Mouse (Mus musculus): Measurements from ENCODE around the gene Apmap. TPM values are rescaled to one million over a fixed set of nuclear protein-coding genes. Genes with fewer than 3 reads are reported as not detected.
A peak's percentile ranks its signal among the peaks of the same experiment; 100 is the strongest.

Gene Apmap
- 37.1 and 40.2 TPM in 2 replicates for polyA plus RNA-seq (2015; fragmentation: Nextera tagmentation; extraction: Ambion mirVana)

DNA sequence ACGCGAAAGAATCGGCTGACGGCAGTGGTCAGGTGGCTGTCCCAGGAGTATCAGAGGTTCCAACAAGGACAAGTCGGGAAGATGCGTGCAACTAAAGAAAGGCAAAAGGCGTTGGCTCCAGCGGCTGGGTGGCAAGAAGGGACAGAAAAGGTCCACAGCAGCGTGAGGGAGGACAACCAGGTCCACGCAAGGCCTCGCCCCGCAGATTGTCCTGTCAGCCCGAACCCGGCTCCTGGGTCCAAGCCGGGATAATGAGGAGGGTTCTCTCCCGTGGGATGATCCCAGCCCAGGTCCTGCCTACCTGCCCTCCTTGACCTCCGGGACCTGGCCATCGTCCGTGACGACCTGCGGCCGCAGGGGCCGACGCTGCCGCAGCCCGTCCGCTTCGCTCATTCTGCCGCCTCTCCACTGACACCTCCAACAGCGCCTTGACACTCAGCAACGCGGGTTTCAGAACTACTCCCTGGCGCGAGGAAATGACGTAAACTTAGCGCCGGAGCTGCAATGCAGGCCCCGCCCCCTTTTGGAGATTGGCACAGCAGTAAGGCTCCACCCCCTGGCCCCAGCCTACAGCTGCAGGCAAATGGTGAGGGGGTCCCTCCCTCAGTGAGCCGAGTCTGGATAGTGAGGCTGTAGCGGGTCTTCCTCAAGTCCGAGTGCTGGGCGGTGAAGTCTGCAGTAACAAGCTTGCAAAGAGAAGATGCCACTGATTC is at the start of gene Apmap:
TSS of gene Apmap (minus strand) at position 481 of the 713 bp plus-strand sequence.
- peak within 1 kb of the TSS; percentile 40; the same call in 1 of the 2 replicates for H3K27ac ChIP-seq
- H3K4me1 ChIP-seq: peaks cover 15% of the 10 kb centered on the region
- H3K36me3 ChIP-seq (ENCODE audit: poor library complexity, severe bottlenecking): no peaks in the 10 kb centered on the region
- ATAC-seq: peak; percentile 98
- H3K9ac ChIP-seq: peak within 1 kb of the TSS; percentile 82
- H3K4me3 ChIP-seq: peak within 1 kb of the TSS; percentile 89
- H3K27me3 ChIP-seq: no peaks in the 10 kb centered on the region
- H3K9me3 ChIP-seq (replicated peaks): no peaks in the 10 kb centered on the region
- peak within 1 kb of the TSS; percentile 82 for H3K4me2 ChIP-seq
- WGBS: 0% methylated on average over 41 of the region's 42 CpGs

- WGBS: 25% methylated on average over 8 of the region's 8 CpGs
- Histone ChIP-seq H3K4me3 (no peak overlapping the region), H3K9ac (no peak overlapping the region), H3K4me2 (no peak overlapping the region), H3K4me1 (peaks cover 35% of the 10 kb centered on the region), H3K27ac (peak overlapping the region; percentile 73), H3K36me3 (ENCODE audit: poor library complexity, severe bottlenecking) (peaks cover 36% of the 10 kb centered on the region), H3K9me3 (replicated peaks) (no peaks in the 10 kb centered on the region), H3K27me3 (no peaks in the 10 kb centered on the region)
- ATAC-seq: peak; percentile 84
Observed at GRCm38 (mm10) chr2:150656975-150657768, 48.8 kb upstream of the Apmap start.

DNA sequence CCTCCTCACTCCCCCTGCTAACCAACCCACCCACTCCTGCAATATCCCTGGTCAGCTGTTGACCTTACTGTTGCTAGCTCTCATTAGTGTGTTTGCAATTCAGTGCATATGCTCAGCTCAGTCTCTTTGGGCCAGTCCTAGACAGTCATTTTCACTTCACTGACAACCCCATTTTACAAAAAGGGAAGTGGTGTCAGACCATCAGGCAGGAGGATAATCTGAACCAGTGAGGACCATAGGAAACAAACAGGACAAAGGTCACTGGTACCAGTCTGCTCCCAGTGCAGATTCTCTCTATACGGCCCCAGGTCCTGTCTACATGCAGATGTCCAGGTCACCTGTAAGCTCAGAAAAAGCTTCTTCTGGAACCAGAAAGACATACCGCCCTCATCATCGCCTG is 47.7 kb upstream of the Apmap start:
- no peaks in the 10 kb centered on the region for H3K27me3 ChIP-seq

DNA sequence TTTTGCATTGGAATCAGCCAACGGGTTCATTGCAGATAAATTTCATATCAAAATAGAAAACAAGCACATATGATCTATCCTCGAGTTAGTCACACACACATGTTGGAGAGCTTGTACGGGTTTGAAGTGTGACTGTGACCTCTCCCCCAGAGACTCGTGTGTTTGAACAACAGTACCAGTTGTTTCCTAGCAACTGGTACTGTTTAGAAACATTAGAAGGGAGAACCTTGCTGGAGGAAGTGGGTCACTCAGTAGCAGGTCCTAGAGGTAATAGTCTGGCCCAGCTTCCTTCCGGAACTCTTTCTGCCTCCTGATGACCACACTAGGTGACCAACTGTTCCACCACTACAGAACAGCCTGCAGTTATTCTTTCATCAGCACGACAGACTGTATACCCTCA is 46.9 kb upstream of the Apmap start:
- H3K4me2 ChIP-seq: no peak overlapping the region
- H3K36me3 ChIP-seq (ENCODE audit: poor library complexity, severe bottlenecking): peaks cover 36% of the 10 kb centered on the region
- H3K9me3 ChIP-seq (replicated peaks): no peaks in the 10 kb centered on the region
- H3K9ac ChIP-seq: no peak overlapping the region
- no peak overlapping the region for H3K4me3 ChIP-seq
- ATAC-seq: no peak
- H3K4me1 ChIP-seq: peaks cover 31% of the 10 kb centered on the region
- H3K27me3 ChIP-seq: no peaks in the 10 kb centered on the region
- WGBS: 81% methylated on average over 6 of the region's 6 CpGs
- H3K27ac ChIP-seq: no peak overlapping the region

More for the DNA sequence above, 47.7 kb upstream of the Apmap start:
- Histone ChIP-seq H3K9me3 (replicated peaks) (no peaks in the 10 kb centered on the region), H3K4me2 (no peak overlapping the region), H3K4me3 (no peak overlapping the region), H3K9ac (no peak overlapping the region), H3K4me1 (peaks cover 31% of the 10 kb centered on the region), H3K27ac (peak overlapping the region; percentile 73; the same call in 1 of the 2 replicates), H3K36me3 (ENCODE audit: poor library complexity, severe bottlenecking) (peaks cover 36% of the 10 kb centered on the region)
- no peak for ATAC-seq
- WGBS: 94% methylated on average over 3 of the region's 3 CpGs

GRCm38 (mm10) chr2:150654814-150655213 is 46.4 kb upstream of the Apmap start:
- Histone ChIP-seq H3K36me3 (ENCODE audit: poor library complexity, severe bottlenecking) (peaks cover 36% of the 10 kb centered on the region), H3K4me1 (peaks cover 35% of the 10 kb centered on the region), H3K4me3 (no peak overlapping the region), H3K9me3 (replicated peaks) (no peaks in the 10 kb centered on the region), H3K9ac (no peak overlapping the region), H3K27ac (no peak overlapping the region), H3K27me3 (no peaks in the 10 kb centered on the region), H3K4me2 (no peak overlapping the region)
- WGBS: 95% methylated on average over 2 of the region's 2 CpGs
- ATAC-seq: no peak

- no peaks in the 10 kb centered on the region for H3K27me3 ChIP-seq
- WGBS: 70% methylated on average over 9 of the region's 9 CpGs
- H3K9ac ChIP-seq: no peak overlapping the region
- no peaks in the 10 kb centered on the region for H3K9me3 ChIP-seq (replicated peaks)
- no peak for ATAC-seq
- no peak overlapping the region for H3K4me3 ChIP-seq
- H3K4me1 ChIP-seq: peaks cover 54% of the 10 kb centered on the region
- no peak overlapping the region for H3K4me2 ChIP-seq
- peaks cover 14% of the 10 kb centered on the region for H3K36me3 ChIP-seq (ENCODE audit: poor library complexity, severe bottlenecking)
- no peak overlapping the region for H3K27ac ChIP-seq
Observed at GRCm38 (mm10) chr2:150651366-150651765, 43.0 kb upstream of the Apmap start.

DNA sequence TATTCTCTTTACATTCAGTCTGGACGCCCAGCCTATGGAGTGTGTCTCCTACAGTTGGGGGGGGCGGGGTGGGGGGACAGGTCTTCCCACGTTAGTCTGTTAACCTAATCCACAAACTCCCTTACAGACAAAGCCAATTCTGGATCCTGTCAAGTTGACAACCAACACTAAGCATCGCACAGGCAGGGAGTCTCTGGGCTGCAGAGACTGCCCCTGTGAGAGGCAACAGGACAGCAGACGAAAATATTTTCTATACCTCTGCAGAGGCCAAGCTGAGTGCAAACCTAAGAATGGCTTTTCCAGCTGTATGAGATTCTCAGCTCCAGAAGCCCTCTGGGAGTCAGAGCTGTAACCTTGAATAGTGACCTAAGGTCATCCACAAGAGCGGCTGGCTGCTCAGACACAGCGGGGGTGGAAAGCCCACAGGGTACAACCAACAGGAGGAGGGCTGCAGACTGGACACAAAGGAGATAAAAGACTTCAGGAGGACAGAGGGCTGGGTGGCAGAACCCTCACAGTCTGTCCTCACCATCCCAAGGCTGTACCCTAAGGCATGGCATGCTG is 42.2 kb upstream of the Apmap start:
- peaks cover 13% of the 10 kb centered on the region for H3K36me3 ChIP-seq (ENCODE audit: poor library complexity, severe bottlenecking)
- no peak overlapping the region; the same call in 1 of the 2 replicates for H3K9ac ChIP-seq
- peaks cover 59% of the 10 kb centered on the region for H3K4me1 ChIP-seq
- H3K4me2 ChIP-seq: no peak overlapping the region
- no peaks in the 10 kb centered on the region for H3K9me3 ChIP-seq (replicated peaks)
- H3K27ac ChIP-seq: 0 out of 2 replicates have a peak overlapping the region, but pooled peaks have one; percentile 3
- no peaks in the 10 kb centered on the region for H3K27me3 ChIP-seq
- no peak overlapping the region for H3K4me3 ChIP-seq
- WGBS: 13% methylated on average over 7 of the region's 7 CpGs
- no peak; the same call in 1 of the 2 replicates for ATAC-seq

- Histone ChIP-seq H3K27me3 (no peaks in the 10 kb centered on the region), H3K36me3 (ENCODE audit: poor library complexity, severe bottlenecking) (no peaks in the 10 kb centered on the region), H3K4me2 (no peak overlapping the region), H3K4me1 (peaks cover 69% of the 10 kb centered on the region), H3K27ac (peak overlapping the region; percentile 68), H3K9ac (no peak overlapping the region), H3K9me3 (replicated peaks) (no peaks in the 10 kb centered on the region), H3K4me3 (no peak overlapping the region)
- 58% methylated on average over 13 of the region's 13 CpGs for WGBS
- no peak for ATAC-seq
Observed at GRCm38 (mm10) chr2:150648300-150648895, 40.0 kb upstream of the Apmap start.

- ATAC-seq: no peak
- H3K27me3 ChIP-seq: no peaks in the 10 kb centered on the region
- 55% methylated on average over 14 of the region's 14 CpGs for WGBS
- peaks cover under 1% of the 10 kb centered on the region; the same call in 1 of the 2 replicates for H3K36me3 ChIP-seq (ENCODE audit: poor library complexity, severe bottlenecking)
- H3K4me2 ChIP-seq: no peak overlapping the region
- H3K9ac ChIP-seq: no peak overlapping the region
- peak overlapping the region; percentile 68 for H3K27ac ChIP-seq
- H3K9me3 ChIP-seq (replicated peaks): no peaks in the 10 kb centered on the region
- H3K4me3 ChIP-seq: no peak overlapping the region
- peaks cover 75% of the 10 kb centered on the region for H3K4me1 ChIP-seq
Observed at GRCm38 (mm10) chr2:150647681-150648299, 39.4 kb upstream of the Apmap start.

- Histone ChIP-seq H3K9ac (no peak overlapping the region), H3K27ac (peak overlapping the region; percentile 96; the same call in 1 of the 2 replicates), H3K27me3 (no peaks in the 10 kb centered on the region), H3K4me2 (no peak overlapping the region), H3K4me1 (peaks cover 83% of the 10 kb centered on the region), H3K4me3 (no peak overlapping the region), H3K36me3 (ENCODE audit: poor library complexity, severe bottlenecking) (peaks cover 12% of the 10 kb centered on the region), H3K9me3 (replicated peaks) (no peaks in the 10 kb centered on the region)
- no peak for ATAC-seq
- WGBS: 91% methylated on average over 8 of the region's 8 CpGs
Observed at GRCm38 (mm10) chr2:150646411-150647121, 38.2 kb upstream of the Apmap start.

GRCm38 (mm10) chr2:150645225-150645624 is 36.9 kb upstream of the Apmap start:
- H3K27me3 ChIP-seq: no peaks in the 10 kb centered on the region
- H3K4me1 ChIP-seq: peaks cover 70% of the 10 kb centered on the region
- no peak overlapping the region for H3K4me2 ChIP-seq
- no peak overlapping the region for H3K4me3 ChIP-seq
- no peak overlapping the region for H3K9ac ChIP-seq
- H3K27ac ChIP-seq: peak overlapping the region; percentile 96
- WGBS: 91% methylated on average over 4 of the region's 4 CpGs
- ATAC-seq: no peak
- no peaks in the 10 kb centered on the region for H3K9me3 ChIP-seq (replicated peaks)
- peaks cover 22% of the 10 kb centered on the region for H3K36me3 ChIP-seq (ENCODE audit: poor library complexity, severe bottlenecking)

All from forebrain, embryonic 13.5 days (tissue).